Mouse (Mus musculus) spleen, postnatal 36 days (tissue): ENCODE results near the gene Hoxc13.

Experiments used
- DNase-seq, 2 experiments: peaks; one replicate each; pipeline ENCODE4 v3.0.0; 2022; ENCODE audit warnings: low spot score in 2 of 2, mixed read lengths in 1 of 2

Hoxc13 gene

GRCm38 (mm10) chr15:102936279-102936972 is 15.5 kb downstream of the Hoxc13 start, which contains the start of gene Hoxc12:
TSS of gene Hoxc12 (plus strand) at chr15:102936757.
- no peak for DNase-seq

DNA sequence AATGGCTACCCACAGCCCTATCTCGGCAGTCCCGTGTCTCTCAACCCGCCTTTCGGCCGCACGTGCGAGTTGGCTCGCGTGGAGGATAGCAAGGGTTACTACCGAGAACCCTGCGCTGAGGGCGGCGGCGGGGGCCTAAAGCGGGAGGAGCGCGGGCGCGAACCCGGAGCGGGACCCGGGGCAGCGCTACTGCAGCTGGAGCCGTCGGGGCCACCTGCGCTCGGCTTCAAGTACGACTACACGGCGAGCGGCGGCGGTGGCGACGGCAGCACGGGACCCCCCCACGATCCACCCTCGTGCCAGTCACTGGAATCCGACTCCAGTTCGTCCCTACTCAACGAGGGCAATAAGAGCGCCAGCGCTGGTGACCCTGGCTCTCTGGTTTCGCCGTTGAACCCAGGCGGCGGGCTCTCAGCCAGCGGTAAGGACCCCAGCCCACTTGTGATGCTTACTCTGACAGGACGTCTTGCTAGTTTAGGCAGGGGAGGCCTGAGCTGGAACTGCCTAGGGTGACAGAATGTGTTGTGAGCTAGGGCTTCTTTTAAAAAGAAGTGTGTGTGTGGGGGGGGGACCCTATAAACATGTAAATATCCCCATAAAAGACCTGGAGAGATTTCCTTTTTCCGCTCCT is 16.2 kb downstream of the Hoxc13 start:
- no peak for DNase-seq

- no peak for DNase-seq
Measured at GRCm38 (mm10) chr15:102939256-102940155, 18.6 kb downstream of the Hoxc13 start.

GRCm38 (mm10) chr15:102942739-102943467 is 22.0 kb downstream of the Hoxc13 start:
- no peak for DNase-seq

- DNase-seq: no peak
Measured at GRCm38 (mm10) chr15:102943468-102943813, 22.5 kb downstream of the Hoxc13 start.

GRCm38 (mm10) chr15:102945185-102946077 is 24.5 kb downstream of the Hoxc13 start:
- no peak for DNase-seq

DNA sequence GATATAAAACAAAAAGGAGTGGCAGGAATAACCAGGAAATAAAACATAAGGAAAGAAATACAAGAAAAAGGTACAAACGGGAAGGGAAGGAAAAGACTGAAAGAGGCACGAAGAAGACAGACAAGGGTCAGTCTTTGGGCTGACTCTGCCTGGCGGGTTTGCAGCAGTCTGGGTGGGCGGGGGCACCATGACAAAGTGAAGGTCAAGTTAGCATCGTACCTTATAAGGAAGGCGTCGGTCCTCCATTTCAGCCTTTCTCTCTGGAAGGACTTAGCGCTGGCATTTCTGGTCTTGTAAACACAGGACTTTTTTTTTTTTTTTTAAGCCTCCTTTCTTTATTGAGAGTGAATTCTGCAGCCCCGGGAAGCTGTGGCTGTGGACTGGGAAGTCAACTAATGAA is 26.4 kb downstream of the Hoxc13 start:
- no peak for DNase-seq

GRCm38 (mm10) chr15:102948842-102949241 is 27.9 kb downstream of the Hoxc13 start:
- no peak for DNase-seq

DNA sequence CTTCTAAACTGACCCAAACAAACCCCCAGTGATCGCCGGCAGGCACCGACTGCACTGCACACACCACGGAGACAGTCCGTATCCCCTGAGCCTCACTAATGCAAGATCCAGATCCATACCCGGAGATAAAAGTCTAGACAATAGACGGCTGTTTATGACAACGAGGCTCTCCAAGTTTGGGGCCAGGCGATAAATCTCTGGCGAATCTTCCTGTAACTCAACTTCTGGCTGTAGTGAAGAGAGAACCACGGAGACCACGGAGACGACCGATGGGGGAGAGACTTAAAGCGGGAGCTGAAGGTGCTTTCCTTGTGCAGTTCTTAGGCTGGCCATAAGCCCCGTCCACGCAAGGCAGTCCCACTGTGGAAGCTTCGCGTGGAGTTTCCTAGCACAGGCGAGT is 28.8 kb downstream of the Hoxc13 start:
- no peak for DNase-seq

GRCm38 (mm10) chr15:102950877-102951276 is 30.0 kb downstream of the Hoxc13 start:
- DNase-seq: no peak

GRCm38 (mm10) chr15:102953561-102953960 is 32.7 kb downstream of the Hoxc13 start:
- DNase-seq: no peak

DNA sequence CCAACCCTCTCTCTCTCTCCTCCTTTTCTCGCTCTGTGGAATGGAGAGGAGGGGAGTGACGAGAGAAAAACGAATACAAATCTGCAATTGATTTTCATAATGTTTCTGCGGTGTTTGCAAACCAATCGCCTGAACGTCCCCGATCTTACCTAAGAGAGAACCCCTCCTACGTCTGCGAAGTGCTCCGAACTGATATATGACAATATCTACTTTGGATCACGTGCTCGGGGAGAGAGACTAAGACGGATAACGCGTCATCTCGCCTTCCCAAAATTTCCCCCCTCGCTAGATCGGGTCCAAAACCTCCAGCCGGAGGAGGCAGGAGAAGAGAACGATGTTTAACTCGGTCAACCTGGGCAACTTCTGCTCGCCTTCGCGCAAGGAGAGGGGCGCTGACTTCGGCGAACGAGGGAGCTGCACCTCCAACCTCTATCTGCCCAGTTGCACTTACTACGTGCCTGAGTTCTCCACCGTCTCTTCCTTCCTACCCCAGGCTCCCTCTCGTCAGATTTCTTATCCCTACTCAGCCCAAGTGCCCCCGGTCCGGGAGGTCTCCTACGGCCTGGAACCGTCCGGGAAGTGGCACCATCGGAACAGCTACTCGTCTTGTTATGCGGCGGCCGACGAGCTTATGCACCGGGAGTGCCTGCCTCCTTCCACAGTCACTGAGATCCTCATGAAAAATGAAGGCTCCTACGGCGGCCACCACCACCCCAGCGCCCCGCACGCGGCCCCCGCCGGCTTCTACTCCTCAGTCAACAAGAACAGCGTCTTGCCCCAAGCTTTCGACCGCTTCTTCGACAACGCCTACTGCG is 33.5 kb downstream of the Hoxc13 start, which contains the start of gene Hoxc11:
TSS of gene Hoxc11 (plus strand) at position 236 of the 815 bp plus-strand sequence.
- DNase-seq: no peak

DNA sequence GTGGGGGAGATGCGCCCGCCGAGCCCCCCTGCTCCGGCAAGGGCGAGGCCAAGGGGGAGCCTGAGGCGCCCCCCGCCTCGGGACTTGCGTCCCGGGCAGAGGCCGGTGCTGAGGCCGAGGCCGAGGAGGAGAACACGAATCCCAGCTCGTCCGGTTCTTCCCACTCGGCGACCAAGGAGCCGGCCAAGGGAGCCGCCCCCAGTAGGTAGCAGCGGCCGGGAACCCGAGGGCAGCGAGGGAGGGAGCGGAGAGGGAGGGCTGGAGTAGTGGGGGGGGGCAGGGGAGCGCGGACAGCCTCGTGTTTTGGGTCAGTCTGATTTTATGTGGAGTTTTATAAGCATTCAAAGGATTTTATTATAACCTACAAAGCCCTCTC is 34.1 kb downstream of the Hoxc13 start:
- DNase-seq: no peak

- DNase-seq: no peak
Measured at GRCm38 (mm10) chr15:102955833-102956640, 35.1 kb downstream of the Hoxc13 start.

- DNase-seq: no peak
Measured at GRCm38 (mm10) chr15:102956906-102957305, 36.0 kb downstream of the Hoxc13 start.

DNA sequence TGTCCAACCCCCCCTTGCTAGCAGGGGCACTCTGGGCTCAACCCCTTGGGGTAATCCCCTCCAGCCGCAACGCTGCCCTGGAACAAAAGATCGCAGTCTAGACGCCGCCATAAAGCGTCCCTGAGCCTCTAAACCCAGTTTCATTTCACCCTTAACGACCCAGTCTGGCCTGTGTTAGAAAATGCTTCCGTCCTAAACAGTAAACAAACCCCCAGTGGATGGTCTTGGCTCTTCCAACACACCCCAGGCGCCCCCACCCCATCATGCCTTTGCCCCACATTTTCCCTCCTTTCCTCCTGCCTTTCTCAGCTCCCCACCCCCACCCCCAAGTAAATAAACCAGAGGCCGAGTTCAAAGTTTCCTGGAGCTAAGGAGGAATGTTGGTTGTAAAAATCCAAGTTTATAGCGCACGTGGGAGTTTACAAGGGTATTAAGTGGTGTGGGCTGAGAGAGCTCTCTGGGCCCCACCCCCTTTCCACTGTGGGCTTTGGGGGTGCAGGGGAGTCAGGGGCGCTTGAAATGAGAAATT is 38.8 kb downstream of the Hoxc13 start:
- DNase-seq: no peak

GRCm38 (mm10) chr15:102961728-102962127 is 40.8 kb downstream of the Hoxc13 start:
- DNase-seq: no peak

GRCm38 (mm10) chr15:102962492-102962891 is 41.6 kb downstream of the Hoxc13 start:
- no peak for DNase-seq

GRCm38 (mm10) chr15:102963259-102963658 is 42.4 kb downstream of the Hoxc13 start:
- DNase-seq: no peak
